Mouse (Mus musculus): ENCODE measurements around the gene Pnrc2. TPM values are rescaled to one million over a fixed set of nuclear protein-coding genes. Genes with fewer than 3 reads are reported as not detected.

Gene Pnrc2
- polyA plus RNA-seq, 1 experiment: 28.6 TPM

- no peak for TF ChIP-seq CTCF (IDR thresholded peaks at IDR 0.05; ENCODE audit: borderline replicate concordance, control insufficient read depth, extremely low read depth, insufficient read depth, low read length, poor library complexity)
- TF ChIP-seq POLR2A (IDR thresholded peaks at IDR 0.05; ENCODE audit: control insufficient read depth, extremely low read depth, insufficient read depth, low read length, poor library complexity): no peak
- H3K27ac ChIP-seq (ENCODE audit: control insufficient read depth, insufficient read depth, low read length): no peak overlapping the region
- 15% methylated on average over 3 of the region's 3 CpGs for WGBS
- no peak for DNase-seq
- no peaks in the 10 kb centered on the region for H3K27me3 ChIP-seq (ENCODE audit: control insufficient read depth, insufficient read depth, low read length)
- peaks cover 8% of the 10 kb centered on the region for H3K4me1 ChIP-seq (replicated peaks; ENCODE audit: control insufficient read depth, insufficient read depth, low read length)
- no peak overlapping the region for H3K4me3 ChIP-seq (ENCODE audit: control insufficient read depth, insufficient read depth, low read length)
- no peaks in the 10 kb centered on the region for H3K36me3 ChIP-seq (ENCODE audit: control insufficient read depth, insufficient read depth, low read length)
Observed at GRCm38 (mm10) chr4:135906633-135907032, 33.0 kb upstream of the Pnrc2 start.

GRCm38 (mm10) chr4:135904810-135905209, 31.2 kb upstream of the Pnrc2 start:
- TF ChIP-seq POLR2A (IDR thresholded peaks at IDR 0.05; ENCODE audit: control insufficient read depth, extremely low read depth, insufficient read depth, low read length, poor library complexity): no peak
- no peak for TF ChIP-seq CTCF (IDR thresholded peaks at IDR 0.05; ENCODE audit: borderline replicate concordance, control insufficient read depth, extremely low read depth, insufficient read depth, low read length, poor library complexity)
- no peak overlapping the region for H3K4me3 ChIP-seq (ENCODE audit: control insufficient read depth, insufficient read depth, low read length)
- no peak overlapping the region for H3K27ac ChIP-seq (ENCODE audit: control insufficient read depth, insufficient read depth, low read length)
- H3K4me1 ChIP-seq (replicated peaks; ENCODE audit: control insufficient read depth, insufficient read depth, low read length): peaks cover 5% of the 10 kb centered on the region; the same call in 1 of the 2 replicates
- H3K36me3 ChIP-seq (ENCODE audit: control insufficient read depth, insufficient read depth, low read length): no peaks in the 10 kb centered on the region
- DNase-seq: no peak
- no peaks in the 10 kb centered on the region for H3K27me3 ChIP-seq (ENCODE audit: control insufficient read depth, insufficient read depth, low read length)
- WGBS: 17% methylated on average over 1 of the region's 1 CpGs

GRCm38 (mm10) chr4:135902606-135903242, 29.1 kb upstream of the Pnrc2 start:
- Histone ChIP-seq H3K27ac (ENCODE audit: control insufficient read depth, insufficient read depth, low read length) (peak overlapping the region; percentile 35; the same call in 1 of the 2 replicates), H3K4me1 (replicated peaks; ENCODE audit: control insufficient read depth, insufficient read depth, low read length) (peaks cover 12% of the 10 kb centered on the region), H3K4me3 (ENCODE audit: control insufficient read depth, insufficient read depth, low read length) (no peak overlapping the region), H3K27me3 (ENCODE audit: control insufficient read depth, insufficient read depth, low read length) (no peaks in the 10 kb centered on the region), H3K36me3 (ENCODE audit: control insufficient read depth, insufficient read depth, low read length) (no peaks in the 10 kb centered on the region)
- WGBS: 82% methylated on average over 4 of the region's 4 CpGs
- DNase-seq: no peak
- TF ChIP-seq POLR2A (IDR thresholded peaks at IDR 0.05; ENCODE audit: control insufficient read depth, extremely low read depth, insufficient read depth, low read length, poor library complexity) (no peak), CTCF (IDR thresholded peaks at IDR 0.05; ENCODE audit: borderline replicate concordance, control insufficient read depth, extremely low read depth, insufficient read depth, low read length, poor library complexity) (no peak)

- H3K4me3 ChIP-seq (ENCODE audit: control insufficient read depth, insufficient read depth, low read length): no peak overlapping the region
- H3K27ac ChIP-seq (ENCODE audit: control insufficient read depth, insufficient read depth, low read length): no peak overlapping the region
- no peaks in the 10 kb centered on the region for H3K27me3 ChIP-seq (ENCODE audit: control insufficient read depth, insufficient read depth, low read length)
- TF ChIP-seq CTCF (IDR thresholded peaks at IDR 0.05; ENCODE audit: borderline replicate concordance, control insufficient read depth, extremely low read depth, insufficient read depth, low read length, poor library complexity) (no peak), POLR2A (IDR thresholded peaks at IDR 0.05; ENCODE audit: control insufficient read depth, extremely low read depth, insufficient read depth, low read length, poor library complexity) (no peak)
- 33% methylated on average over 5 of the region's 5 CpGs for WGBS
- H3K4me1 ChIP-seq (replicated peaks; ENCODE audit: control insufficient read depth, insufficient read depth, low read length): peaks cover 31% of the 10 kb centered on the region
- no peak for DNase-seq
- no peaks in the 10 kb centered on the region for H3K36me3 ChIP-seq (ENCODE audit: control insufficient read depth, insufficient read depth, low read length)
Observed at GRCm38 (mm10) chr4:135900008-135900407, 26.4 kb upstream of the Pnrc2 start.

GRCm38 (mm10) chr4:135899050-135899448, 25.4 kb upstream of the Pnrc2 start:
- no peak overlapping the region for H3K4me3 ChIP-seq (ENCODE audit: control insufficient read depth, insufficient read depth, low read length)
- H3K27ac ChIP-seq (ENCODE audit: control insufficient read depth, insufficient read depth, low read length): no peak overlapping the region
- peaks cover 39% of the 10 kb centered on the region for H3K4me1 ChIP-seq (replicated peaks; ENCODE audit: control insufficient read depth, insufficient read depth, low read length)
- no peaks in the 10 kb centered on the region for H3K27me3 ChIP-seq (ENCODE audit: control insufficient read depth, insufficient read depth, low read length)
- no peaks in the 10 kb centered on the region for H3K36me3 ChIP-seq (ENCODE audit: control insufficient read depth, insufficient read depth, low read length)
- no peak for TF ChIP-seq CTCF (IDR thresholded peaks at IDR 0.05; ENCODE audit: borderline replicate concordance, control insufficient read depth, extremely low read depth, insufficient read depth, low read length, poor library complexity)
- TF ChIP-seq POLR2A (IDR thresholded peaks at IDR 0.05; ENCODE audit: control insufficient read depth, extremely low read depth, insufficient read depth, low read length, poor library complexity): no peak
- 51% methylated on average over 7 of the region's 7 CpGs for WGBS
- no peak for DNase-seq

- 13% methylated on average over 9 of the region's 9 CpGs for WGBS
- TF ChIP-seq POLR2A (IDR thresholded peaks at IDR 0.05; ENCODE audit: control insufficient read depth, extremely low read depth, insufficient read depth, low read length, poor library complexity) (no peak), CTCF (IDR thresholded peaks at IDR 0.05; ENCODE audit: borderline replicate concordance, control insufficient read depth, extremely low read depth, insufficient read depth, low read length, poor library complexity) (no peak)
- no peaks in the 10 kb centered on the region for H3K36me3 ChIP-seq (ENCODE audit: control insufficient read depth, insufficient read depth, low read length)
- DNase-seq: peak; percentile 61
- H3K4me3 ChIP-seq (ENCODE audit: control insufficient read depth, insufficient read depth, low read length): no peak overlapping the region
- H3K27me3 ChIP-seq (ENCODE audit: control insufficient read depth, insufficient read depth, low read length): no peaks in the 10 kb centered on the region
- peak overlapping the region; percentile 21; the same call in 1 of the 2 replicates for H3K27ac ChIP-seq (ENCODE audit: control insufficient read depth, insufficient read depth, low read length)
- peaks cover 40% of the 10 kb centered on the region for H3K4me1 ChIP-seq (replicated peaks; ENCODE audit: control insufficient read depth, insufficient read depth, low read length)
Observed at GRCm38 (mm10) chr4:135898380-135899049, 24.9 kb upstream of the Pnrc2 start.
